Mouse (Mus musculus) heart, adult 2 months (tissue): ENCODE measurements around the gene Hoxc5.

Source experiments
- CTCF ChIP-seq: fragments of 200-600 bp; IDR thresholded peaks from 2 replicates; pipeline ENCODE4 v1.8.1; 2022; ENCODE audit warnings: antibody characterized with exemption, mild to moderate bottlenecking, moderate library complexity
- POLR2A ChIP-seq: fragments of 200-500 bp; IDR thresholded peaks from 2 replicates; pipeline ENCODE4 v1.6.1; 2011; ENCODE audit warnings: mild to moderate bottlenecking, low read depth, low read length, control low read depth; ENCODE audit not compliant: insufficient read depth

- TF ChIP-seq CTCF, result no peak
- no peak for TF ChIP-seq POLR2A
Measured at GRCm38 (mm10) chr15:103010112-103010846, 43.0 kb downstream of the Hoxc5 start.
